Mouse (Mus musculus) lung, postnatal 25 days (tissue): Measurements from ENCODE around the gene Syvn1.

Experiments
- DNase-seq: peaks from one replicate; pipeline ENCODE4 v3.0.0; 2022; ENCODE audit warnings: low spot score

Gene Syvn1

GRCm38 (mm10) chr19:6046294-6047153, at the start of gene Syvn1:
Syvn1 (plus strand) TSS chr19:6046576.
- DNase-seq: peak; percentile 96

- no peak for DNase-seq
Measured at GRCm38 (mm10) chr19:5998180-5998579, 48.2 kb upstream of the Syvn1 start.

- no peak for DNase-seq
Measured at GRCm38 (mm10) chr19:5999969-6000368, 46.4 kb upstream of the Syvn1 start.

- no peak for DNase-seq
Measured at GRCm38 (mm10) chr19:6005541-6005940, 40.8 kb upstream of the Syvn1 start.

GRCm38 (mm10) chr19:6007013-6007412, 39.4 kb upstream of the Syvn1 start:
- no peak for DNase-seq

GRCm38 (mm10) chr19:6009137-6009536, 37.2 kb upstream of the Syvn1 start:
- no peak for DNase-seq

- no peak for DNase-seq
Measured at GRCm38 (mm10) chr19:6013691-6014090, 32.7 kb upstream of the Syvn1 start.

GRCm38 (mm10) chr19:6014991-6015510, 31.3 kb upstream of the Syvn1 start:
- DNase-seq: peak; percentile 41

GRCm38 (mm10) chr19:6015511-6016315, 30.7 kb upstream of the Syvn1 start, which contains the start of gene Capn1:
Capn1 (minus strand) TSS chr19:6015897.
- peak; percentile 64 for DNase-seq

- no peak for DNase-seq
Measured at GRCm38 (mm10) chr19:6016532-6016931, 29.8 kb upstream of the Syvn1 start.

- DNase-seq: peak; percentile 91
Measured at GRCm38 (mm10) chr19:6018142-6019089, 28.0 kb upstream of the Syvn1 start.

- DNase-seq: no peak
Measured at GRCm38 (mm10) chr19:6020276-6020675, 26.1 kb upstream of the Syvn1 start.

GRCm38 (mm10) chr19:6023059-6023458, 23.3 kb upstream of the Syvn1 start:
- no peak for DNase-seq

GRCm38 (mm10) chr19:6023930-6024329, 22.4 kb upstream of the Syvn1 start:
- DNase-seq: no peak

- no peak for DNase-seq
Measured at GRCm38 (mm10) chr19:6028991-6029390, 17.4 kb upstream of the Syvn1 start.

- DNase-seq: no peak
Measured at GRCm38 (mm10) chr19:6029426-6029825, 16.9 kb upstream of the Syvn1 start.

- DNase-seq: no peak
Measured at GRCm38 (mm10) chr19:6030520-6031280, 15.7 kb upstream of the Syvn1 start.

GRCm38 (mm10) chr19:6035966-6036585, 10.3 kb upstream of the Syvn1 start:
- no peak for DNase-seq

- DNase-seq: no peak
Measured at GRCm38 (mm10) chr19:6037695-6038094, 8.7 kb upstream of the Syvn1 start.

- no peak for DNase-seq
Measured at GRCm38 (mm10) chr19:6038326-6038725, 8.1 kb upstream of the Syvn1 start.
